Mouse (Mus musculus) ES-CJ7 (cell line): Measurements from ENCODE around the gene Elmod2.
"Not testable (repeated sequence)": the region's sequence is repeated elsewhere in the genome, so short reads cannot be mapped to it uniquely, and the experiment has no call there.

ENCODE experiments used
- DNase-seq: peaks from one replicate; pipeline ENCODE4 v3.0.0; 2011; ENCODE audit warnings: low read depth, low spot score

Elmod2 gene

DNA sequence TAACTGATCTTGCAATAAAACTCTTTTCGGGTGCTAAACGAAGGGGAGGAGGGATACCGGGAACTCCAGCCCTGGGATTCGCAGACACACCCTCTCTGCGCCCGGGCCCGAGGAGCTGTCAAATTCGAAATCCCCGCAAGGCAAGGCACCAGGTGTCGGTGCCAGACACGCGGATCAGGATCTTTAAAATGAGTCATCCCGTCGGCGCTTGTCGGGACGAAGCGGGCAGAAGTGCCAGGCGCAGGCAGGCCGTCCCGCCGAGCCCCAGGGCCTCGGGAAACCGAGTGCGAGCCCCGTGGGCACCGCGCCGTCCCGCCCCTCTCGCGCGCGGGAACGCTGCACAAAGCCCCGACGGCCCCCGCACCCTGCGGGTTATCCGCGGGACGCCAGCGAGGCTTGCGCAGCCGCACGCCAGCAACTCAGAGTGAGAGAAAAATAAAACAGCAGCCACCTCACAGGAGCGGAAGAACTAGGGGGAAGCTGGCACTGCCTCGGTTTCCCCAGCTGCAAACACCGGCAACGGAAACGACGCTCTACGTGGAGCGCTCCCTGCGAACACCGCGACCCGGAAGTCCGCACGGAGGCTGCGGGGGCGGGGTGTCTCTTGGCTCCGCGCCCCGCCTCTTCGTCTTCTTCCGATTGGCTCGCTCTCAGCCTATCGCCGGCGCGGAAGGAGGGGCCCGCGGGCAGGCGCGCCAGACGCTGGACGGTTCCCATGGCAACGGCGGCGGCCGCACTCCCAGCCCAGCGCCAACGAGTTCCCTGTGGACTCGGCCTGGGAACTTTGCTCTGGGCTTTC is at the start of gene Elmod2:
Gene Elmod2 (minus strand): TSS at position 588 of the 799 bp plus-strand sequence.
- peak; percentile 95 for DNase-seq

DNA sequence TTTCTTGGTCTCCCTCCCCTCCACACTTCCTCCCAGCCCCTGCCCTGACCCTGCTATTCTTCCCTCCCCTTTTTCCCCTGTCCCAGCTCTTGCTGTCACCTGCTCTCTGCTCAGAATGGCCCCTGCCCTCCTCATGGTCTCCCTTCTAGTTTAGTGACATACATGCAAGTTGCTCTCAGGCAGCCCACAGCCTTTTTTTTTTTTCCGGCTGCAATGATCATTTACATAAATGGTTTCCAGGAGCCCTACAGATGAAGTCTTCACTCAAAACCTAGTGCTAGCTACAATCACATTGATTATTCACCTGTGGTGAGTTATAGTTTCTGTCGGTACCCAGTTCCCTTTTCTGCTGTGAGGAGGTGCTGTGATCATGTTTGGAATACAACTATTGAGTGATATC is 48.7 kb upstream of the Elmod2 start:
- no peak for DNase-seq

DNA sequence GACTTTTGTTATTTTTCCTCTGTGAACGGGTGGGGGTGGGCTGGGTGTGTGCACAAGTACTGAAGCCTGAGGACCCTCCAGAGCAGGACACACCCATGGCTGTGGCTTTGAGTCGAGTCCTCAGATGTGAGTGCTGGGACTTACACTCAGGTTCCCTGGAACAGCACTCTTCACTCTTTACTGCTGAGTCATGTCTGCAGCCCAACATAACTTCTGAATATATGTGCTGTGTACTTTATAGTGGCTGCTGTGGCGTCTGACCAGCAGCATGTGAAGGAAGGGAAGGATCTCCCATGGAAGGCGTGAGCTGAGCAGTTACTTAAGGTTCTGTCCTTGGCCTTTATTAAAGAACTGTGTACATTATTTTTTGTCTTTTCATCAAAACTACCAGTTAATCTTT is 47.9 kb upstream of the Elmod2 start:
- no peak for DNase-seq

DNA sequence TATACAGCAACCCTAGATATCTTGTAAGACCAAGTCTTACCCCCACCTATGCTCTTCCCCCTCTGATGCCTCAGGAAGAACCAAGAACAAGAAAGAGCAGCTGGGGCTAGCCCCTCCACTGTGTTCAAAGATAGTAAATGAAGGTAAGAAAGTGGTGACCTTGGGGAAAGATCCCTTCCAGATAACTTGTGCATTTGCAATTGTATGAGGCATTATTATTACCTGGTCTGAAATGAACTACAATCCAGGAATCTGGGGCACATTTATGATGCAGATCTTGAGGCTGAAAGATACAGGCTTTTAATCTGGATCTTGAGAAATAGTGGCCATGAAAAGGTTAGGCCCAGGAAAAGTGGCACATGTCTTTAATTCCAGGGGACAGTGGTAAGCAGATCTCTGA is 44.9 kb upstream of the Elmod2 start:
- DNase-seq: peak; percentile 65

DNA sequence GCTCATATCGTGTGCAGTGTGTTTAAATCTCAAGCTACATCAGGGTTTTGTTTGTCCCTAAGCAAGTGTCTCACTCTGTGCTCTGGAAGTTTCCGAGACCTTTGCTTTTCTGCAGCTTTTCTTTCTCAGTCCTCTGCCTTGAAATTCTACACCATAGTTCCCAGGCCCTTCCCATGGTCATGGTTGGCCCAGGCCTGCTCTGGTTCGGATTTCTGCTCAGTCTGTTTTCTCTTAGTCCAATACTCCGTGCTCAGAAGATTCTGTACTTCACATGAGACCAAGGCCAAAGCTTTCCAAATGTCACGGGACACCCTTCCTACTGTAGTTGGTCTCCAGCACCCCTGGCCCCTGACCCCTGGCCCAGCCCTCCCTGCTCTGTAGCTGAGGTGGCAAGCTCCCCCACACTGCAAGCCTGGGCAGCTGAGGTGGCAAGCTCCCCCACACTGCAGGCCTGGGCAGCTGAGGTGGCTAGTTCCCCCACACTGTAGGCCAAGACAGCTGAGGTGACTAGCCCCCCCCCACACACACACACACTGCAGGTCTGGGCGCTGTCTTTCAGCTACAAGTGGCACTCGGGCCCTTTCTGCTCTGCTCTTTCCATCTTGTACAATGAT is 31.0 kb upstream of the Elmod2 start:
- DNase-seq: no peak

DNA sequence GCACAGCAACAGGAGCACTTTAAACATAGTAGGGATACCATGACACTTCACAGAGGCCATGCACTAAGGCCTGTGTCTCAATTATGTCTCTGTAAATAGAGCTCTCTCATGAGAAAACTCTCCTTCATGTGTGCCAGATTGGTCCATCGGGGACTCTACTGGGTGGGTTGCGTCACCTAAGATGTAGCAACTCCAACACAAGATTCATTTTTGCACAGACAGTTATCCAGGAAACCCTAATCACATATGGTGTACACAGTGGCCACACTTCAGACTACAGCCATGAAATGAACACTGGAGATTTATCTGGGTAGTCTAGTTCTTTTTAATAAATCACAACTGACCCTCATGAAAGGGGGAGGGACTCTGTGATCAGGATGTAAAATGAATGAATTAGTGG is 19.0 kb upstream of the Elmod2 start:
- no peak for DNase-seq

DNA sequence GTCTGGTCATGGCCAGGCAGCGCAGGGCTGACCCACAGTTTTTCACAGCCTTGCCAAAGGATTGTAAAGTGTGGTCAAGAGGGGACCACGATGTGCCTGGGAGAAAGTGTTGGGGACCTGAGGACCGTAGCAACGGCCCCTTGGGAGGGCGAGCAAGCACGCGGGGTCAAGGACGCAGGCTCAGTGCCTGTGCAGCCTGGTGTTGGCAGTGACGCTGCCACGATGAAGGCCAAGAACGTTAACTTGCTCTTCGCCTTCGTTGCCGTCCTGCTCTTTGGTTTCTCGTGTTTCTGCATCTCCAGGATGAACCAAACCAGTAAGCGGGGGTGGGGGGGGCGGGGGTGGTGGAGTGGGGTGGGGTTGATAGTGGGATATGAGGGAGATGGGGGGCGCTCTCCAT is 16.0 kb upstream of the Elmod2 start, which contains the start of gene Mgat4d:
Gene Mgat4d (plus strand): TSS at position 209 of the 400 bp plus-strand sequence.
- DNase-seq: no peak

DNA sequence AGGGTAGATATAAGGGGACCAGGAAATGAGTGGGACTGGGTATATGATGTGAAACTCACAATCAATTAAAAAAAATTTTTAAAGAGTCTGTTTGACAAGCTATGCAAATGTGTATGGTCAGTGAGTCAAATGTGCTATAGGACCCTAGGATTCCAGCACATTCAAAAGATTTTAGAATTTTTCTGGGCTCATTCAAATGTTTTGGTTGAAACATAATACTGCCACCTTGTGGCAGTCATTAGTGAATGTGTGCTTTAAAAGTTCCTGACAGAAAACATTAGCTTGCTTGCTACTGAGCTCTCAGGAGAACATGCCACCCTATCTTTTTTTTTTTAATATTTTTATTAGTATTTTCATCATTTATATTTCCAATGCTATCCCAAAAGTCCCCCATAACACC is 10.4 kb upstream of the Elmod2 start:
- DNase-seq: peak; percentile 38

DNA sequence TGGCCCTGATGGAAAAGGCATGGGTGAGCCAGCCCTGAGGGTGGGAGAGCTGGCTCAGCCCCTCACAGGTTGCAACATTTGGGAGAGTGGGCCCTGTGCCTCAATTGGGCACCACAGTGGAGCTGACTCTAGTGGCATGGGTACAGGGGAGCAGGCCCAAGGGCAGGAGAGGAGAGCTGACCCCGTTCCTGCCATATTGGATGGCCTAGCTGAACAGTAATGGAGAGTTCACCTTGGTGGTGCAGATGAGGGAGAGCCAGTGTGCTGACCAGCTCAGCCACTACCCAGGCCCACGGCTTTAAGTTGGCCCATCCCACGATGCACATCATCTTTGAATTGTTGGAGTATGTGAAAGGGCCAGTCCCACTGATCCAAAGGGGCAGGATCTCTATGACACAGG is 9.8 kb upstream of the Elmod2 start:
- DNase-seq: no peak

DNA sequence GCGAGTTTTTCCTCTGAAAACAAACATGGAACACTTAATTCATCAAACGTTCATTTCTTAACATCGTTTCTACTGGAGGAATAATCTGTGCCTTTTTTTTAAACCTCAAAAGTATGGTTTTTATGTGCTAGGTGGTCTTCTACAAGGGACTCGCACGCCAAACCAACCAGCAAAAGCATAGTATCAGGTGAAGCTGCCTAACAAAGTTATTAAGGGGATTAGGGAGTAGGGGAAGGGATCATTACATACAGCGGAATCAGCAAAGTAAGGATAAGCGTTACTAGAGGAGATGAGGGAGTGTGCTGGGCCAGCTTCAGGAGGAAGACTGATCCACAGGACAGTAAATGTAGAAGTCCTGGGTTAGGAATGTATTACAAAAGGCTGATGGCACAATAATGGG is 578 bp upstream of the Elmod2 start:
- no peak for DNase-seq

DNA sequence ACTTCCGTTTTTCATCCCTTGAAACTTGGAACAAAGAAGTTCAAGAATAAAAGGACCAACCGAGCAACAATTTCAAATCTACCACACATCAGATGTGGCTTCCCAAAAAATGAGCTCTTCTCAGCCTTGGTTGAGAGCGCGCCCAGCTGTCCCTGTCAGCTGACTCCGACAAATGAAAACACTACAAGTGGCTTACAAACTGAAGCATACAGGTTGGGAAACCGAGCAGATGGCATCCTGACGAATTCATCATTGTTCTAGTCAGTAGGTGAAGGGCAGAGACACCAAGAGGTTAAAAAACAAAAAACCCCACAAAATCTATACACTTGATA is 753 bp downstream of the Elmod2 start:
- peak; percentile 46 for DNase-seq

DNA sequence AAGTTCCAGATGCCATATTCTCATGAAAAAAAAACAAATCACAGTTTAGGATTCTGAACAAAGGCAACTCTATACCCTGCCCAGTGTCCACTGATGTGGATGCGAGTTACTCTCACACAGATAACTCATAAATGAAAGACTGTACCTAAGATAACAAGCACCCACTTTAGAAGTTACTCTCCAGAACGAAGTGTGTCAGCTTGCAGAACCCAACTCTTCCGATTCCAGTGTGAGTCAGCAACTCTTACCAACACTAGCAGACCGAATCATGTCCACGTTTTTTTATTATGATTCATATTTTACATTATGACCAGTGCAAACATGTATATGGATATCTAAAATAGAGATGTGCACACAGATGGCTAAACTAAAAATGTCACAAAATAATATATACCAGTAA is 4.4 kb downstream of the Elmod2 start:
- DNase-seq: no peak

DNA sequence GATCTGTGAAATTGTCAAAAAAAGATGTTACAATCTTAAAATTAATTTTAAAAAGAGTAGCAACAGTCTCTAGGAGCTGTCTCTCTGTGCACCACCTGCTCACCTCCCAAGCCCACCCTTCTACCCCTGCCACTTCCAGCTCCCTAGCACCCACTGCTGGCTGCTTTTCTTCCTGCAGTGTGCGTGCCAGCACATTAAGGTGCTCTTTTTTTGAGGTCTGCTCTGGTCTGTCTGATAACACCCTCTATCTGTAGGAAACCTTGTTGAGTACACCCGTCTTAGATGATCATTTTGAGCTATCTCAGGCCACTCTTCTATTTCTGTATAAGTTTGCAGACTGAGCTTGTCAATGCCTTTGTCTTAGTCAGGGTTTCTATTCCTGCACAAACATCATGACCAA is 9.2 kb downstream of the Elmod2 start:
- DNase-seq: peak; percentile 48

DNA sequence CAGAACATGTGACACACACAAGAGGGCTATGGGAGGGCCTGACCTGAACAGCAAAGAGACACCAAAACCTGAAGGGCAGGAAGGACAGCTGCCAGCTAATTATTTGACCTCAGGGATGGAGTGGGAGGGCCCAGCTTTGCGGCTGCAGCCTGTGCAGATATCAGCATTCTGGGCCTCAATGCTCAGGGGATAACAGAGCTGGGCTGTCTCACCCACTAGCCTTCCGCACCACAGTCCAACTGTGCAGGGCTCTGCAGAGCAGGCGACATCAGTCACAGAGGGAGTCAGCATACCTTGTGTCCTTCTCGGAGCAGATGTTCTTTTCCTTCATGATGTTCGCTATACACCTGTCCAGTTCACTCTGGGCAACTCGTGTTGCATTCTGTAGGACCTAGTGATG is 9.9 kb downstream of the Elmod2 start:
- DNase-seq: no peak

DNA sequence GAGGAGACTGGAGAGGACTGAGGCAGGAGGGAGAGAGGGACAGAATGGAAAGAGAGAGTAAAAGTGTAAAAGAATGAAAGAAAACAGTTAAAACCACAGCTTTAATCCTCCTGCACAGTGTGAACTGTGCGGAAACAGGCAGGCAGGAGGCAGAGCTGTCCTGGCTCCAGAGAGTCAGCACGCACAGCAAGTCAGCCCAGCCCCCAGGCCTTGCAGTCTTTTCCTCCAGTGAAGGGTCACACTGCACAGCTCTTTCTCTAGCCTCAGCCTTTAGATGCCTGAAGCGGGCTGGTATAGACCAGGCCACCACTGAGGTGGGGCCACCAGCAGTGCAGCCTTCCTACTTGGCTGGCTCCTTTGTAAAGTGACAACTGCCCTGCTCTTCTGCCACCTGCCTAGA is 11.7 kb downstream of the Elmod2 start:
- no peak for DNase-seq

DNA sequence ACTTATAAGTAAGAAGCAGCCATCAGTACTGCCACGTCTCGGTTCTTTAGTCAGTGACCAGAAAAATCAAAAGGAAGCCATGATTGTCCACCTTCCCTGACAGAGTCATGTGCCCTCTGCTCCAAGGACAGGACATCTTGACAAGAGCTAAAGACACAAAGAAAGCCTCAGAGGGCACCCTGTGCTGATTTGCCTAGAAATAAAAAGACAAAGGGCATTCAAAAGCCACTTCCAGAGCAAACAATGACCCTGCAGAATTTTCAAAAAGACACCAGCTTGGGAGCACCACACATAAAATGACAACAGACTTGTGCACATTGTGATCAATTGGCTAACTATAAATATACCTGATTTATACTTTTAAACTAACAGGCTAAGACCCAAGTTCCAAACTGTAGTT is 16.6 kb downstream of the Elmod2 start:
- peak; percentile 49 for DNase-seq

DNA sequence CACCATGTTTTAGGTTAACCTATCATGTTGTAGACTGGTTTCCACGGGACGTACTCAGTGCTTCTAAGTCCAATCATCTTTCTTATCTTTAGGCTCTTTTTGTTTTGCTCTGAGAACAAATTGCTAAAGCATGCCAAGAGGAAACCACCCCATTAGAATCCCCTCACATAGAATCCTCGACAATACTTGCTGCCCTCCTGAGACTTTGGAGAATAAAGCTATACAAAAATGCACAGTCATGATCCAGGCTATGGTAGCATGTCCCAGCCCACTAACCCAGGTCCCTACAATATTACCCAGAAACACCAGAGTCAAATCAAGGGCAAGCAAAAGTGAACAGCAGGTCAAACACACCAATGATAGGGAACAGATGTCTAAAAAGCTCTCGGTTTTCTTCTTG is 17.2 kb downstream of the Elmod2 start:
- DNase-seq: not testable (repeated sequence)

DNA sequence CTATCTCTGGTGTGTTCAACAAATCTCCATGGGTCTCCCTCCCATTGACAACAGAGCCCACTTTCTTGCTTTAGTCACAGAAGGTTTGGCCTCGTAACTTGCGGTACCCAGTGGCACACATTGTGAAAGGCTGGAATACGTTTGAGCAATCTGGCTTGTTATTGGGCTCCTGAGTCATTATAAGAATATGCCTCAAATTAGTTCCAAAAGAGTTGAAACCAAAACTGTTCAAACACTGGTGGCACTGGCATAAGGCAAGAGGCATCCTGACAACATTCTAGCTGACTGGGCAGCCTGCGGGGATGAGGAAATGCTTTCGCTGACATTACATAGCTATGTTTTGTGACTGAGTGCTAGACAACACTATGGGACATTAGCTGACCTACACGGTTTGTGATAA is 22.4 kb downstream of the Elmod2 start:
- no peak for DNase-seq

DNA sequence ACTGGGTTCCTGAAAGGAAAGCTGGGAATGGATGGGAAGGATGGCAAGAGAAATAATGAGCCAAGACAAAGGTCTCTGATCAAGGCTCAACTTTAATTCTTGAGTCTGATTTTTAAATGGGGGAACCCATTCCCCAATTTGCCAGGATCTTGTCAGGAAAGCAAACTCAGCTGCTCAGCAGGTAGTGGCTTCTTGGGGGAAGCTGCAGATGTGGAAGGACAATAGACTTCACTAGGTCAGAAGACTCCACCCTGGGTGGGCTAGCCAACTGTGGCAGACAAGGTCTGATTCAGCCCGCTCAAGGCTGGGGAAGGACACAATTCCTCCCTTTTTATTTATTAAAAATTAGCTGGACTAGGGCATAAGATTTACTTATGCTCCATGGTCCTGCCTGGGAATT is 27.3 kb downstream of the Elmod2 start:
- peak; percentile 70 for DNase-seq

DNA sequence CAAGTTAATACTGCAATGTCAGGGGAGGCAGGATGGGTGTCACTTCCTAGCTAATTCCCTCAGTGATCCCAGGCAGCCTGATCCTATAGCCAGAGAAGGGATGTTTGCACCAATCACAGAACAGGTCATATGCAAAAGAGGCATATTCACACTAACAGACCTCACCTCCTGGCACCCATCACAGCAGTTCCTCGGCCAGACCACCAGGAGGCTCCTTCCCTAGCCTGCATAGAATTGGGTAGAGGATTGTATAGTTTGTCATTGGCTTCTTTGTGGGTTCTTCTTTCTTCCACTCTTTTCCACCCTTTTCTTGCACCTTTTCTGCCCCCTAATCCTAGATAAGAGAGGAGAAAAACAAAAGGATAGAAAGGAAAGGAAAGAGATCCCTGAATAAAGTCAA is 32.2 kb downstream of the Elmod2 start:
- peak; percentile 72 for DNase-seq

DNA sequence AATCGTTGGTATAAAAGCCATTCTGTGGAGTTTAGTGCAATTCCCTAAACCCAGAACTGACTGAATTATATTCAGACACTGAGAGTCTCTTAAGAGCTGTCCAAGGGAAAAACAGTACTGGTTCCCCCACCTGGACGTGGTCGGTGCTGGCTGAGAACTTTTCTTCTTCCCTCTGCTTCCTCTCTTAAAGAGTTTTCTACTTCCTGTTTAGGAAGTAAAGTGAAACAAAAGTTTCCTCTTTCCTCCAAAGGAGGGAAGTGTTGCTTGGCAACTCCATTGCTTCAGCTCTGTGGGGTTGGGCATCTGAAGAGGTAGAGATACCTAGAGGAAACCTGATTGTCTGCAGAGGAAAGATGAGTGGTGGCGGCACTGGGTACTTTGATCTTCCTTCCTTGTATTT is 34.9 kb downstream of the Elmod2 start:
- DNase-seq: no peak

DNA sequence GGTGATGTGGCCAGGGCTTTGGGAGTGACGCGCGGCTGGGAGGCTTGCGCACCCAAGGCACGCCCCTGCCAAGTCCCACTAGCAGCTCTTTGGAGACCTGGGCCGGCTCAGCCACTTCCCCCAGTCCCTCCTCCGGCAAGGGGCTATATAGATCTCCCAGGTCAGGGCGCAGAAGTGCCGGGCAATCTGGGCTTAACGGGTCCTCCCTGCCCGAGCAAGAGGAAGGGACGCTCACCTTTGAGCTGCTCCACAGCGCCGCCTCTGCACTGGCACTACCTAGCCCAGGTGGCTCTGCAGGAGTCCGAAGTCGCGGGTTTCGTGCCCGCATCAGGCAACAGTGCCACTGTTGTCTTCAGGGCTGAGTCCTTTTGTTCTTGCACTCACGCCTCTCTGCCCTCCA is 42.1 kb downstream of the Elmod2 start, which contains the start of gene Ucp1:
Gene Ucp1 (plus strand): TSS at position 177 of the 400 bp plus-strand sequence.
- peak; percentile 44 for DNase-seq

DNA sequence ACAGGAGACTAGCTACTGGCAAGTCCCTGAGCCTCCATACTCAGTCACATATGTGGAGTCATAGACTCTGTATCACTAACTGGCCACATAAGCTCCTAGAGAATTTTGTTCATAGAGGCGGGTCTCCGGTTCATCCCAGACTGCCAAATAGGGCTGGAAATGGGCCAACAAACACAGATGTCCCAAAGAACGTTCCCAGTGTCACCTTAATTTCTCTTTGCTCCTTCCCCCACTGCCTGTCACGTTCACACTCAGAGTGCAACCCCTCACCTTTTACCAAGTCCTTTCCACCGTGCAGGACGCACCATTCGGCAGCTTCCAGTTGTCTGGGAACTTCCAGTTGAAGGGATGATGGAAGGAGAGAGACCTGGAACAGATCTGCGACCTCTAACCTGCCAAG is 46.9 kb downstream of the Elmod2 start:
- DNase-seq: no peak
